Mouse (Mus musculus) monocyte, adult 59 days (primary cell): ENCODE measurements around the gene D6Wsu163e. TPM values are rescaled to one million over a fixed set of nuclear protein-coding genes. Genes with fewer than 3 reads are reported as not detected.

ENCODE experiments used
- total RNA-seq, 2 experiments: library from RNA; stranded (reverse); gene quantifications; one replicate each; pipeline ENCODE4 v1.2.4; 2023

Gene D6Wsu163e
- total RNA-seq, result 10 to 100 TPM; 23.3 to 34.7 TPM

GRCm38 (mm10) chr6:126939487-126940171 is at the start of gene D6Wsu163e, which contains the start of gene Rad51ap1:
Gene D6Wsu163e, plus strand, starts transcription at chr6:126939962.
Gene Rad51ap1, minus strand, starts transcription at chr6:126939587.

GRCm38 (mm10) chr6:126921111-126921881 is 18.5 kb upstream of the D6Wsu163e start, which contains the start of gene Dyrk4:
Gene Dyrk4, minus strand, starts transcription at chr6:126921839.

GRCm38 (mm10) chr6:127014906-127015770 is 75.4 kb downstream of the D6Wsu163e start, which contains the start of gene Fgf6:
Gene Fgf6, plus strand, starts transcription at chr6:127015586.

Other genes starting within 250 kb of the D6Wsu163e start
- gene Kcna6, start 199.3 kb upstream of the D6Wsu163e start, total RNA-seq, result not detected
- gene Ndufa9, start 90.8 kb upstream of the D6Wsu163e start, total RNA-seq, result 10 to 100 TPM; 48.6 to 48.9 TPM
- not detected for gene Akap3, start 86.9 kb upstream of the D6Wsu163e start, total RNA-seq
- gene Dyrk4, start 18.1 kb upstream of the D6Wsu163e start, total RNA-seq, result not detected
- 1 to 10 TPM in 1 of 2 experiments, not detected in 1; 1.0 TPM for gene Rad51ap1, start 375 bp upstream of the D6Wsu163e start, total RNA-seq
- gene Fgf6, start 75.6 kb downstream of the D6Wsu163e start, total RNA-seq, result not detected
- gene Fgf23, start 132.9 kb downstream of the D6Wsu163e start, total RNA-seq, result not detected
- gene Tigar, start 169.6 kb downstream of the D6Wsu163e start, total RNA-seq, result 1 to 10 TPM; 4.8 to 5.5 TPM
- gene Ccnd2, start 212.2 kb downstream of the D6Wsu163e start, total RNA-seq, result 10 to 100 TPM; 36.0 to 36.2 TPM